Mouse (Mus musculus) heart, embryonic 15.5 days (tissue): ENCODE results near the gene Rxra. TPM values are rescaled to one million over a fixed set of nuclear protein-coding genes. Genes with fewer than 3 reads are reported as not detected.

ENCODE experiments used
- ATAC-seq: fragments of 200-750 bp; cut with Nextera tagmentation; replicated peaks from 2 replicates; pipeline ENCODE4 v1.8.0; 2017; ENCODE audit warnings: low read depth, moderate TSS enrichment; ENCODE audit not compliant: insufficient number of reproducible peaks, insufficient read depth, low FRiP score
- H3K27ac ChIP-seq: fragments of 300-500 bp; sonication (generic); 2 replicates; pipeline ENCODE4 v1.5.1; 2015; ENCODE audit warnings: mild to moderate bottlenecking, inconsistent platforms
- H3K27me3 ChIP-seq: fragments of 300-500 bp; sonication (generic); 2 replicates; pipeline ENCODE4 v1.6.1; 2015; ENCODE audit warnings: inconsistent platforms
- H3K36me3 ChIP-seq: fragments of 300-500 bp; sonication (generic); 2 replicates; pipeline ENCODE4 v1.6.1; 2015; ENCODE audit warnings: mild to moderate bottlenecking, inconsistent platforms
- H3K4me1 ChIP-seq: fragments of 300-500 bp; sonication (generic); replicated peaks from 2 replicates; pipeline ENCODE4 v1.6.1; 2015; ENCODE audit warnings: inconsistent platforms
- H3K4me2 ChIP-seq: fragments of 300-500 bp; sonication (generic); 2 replicates; pipeline ENCODE4 v1.6.1; 2015; ENCODE audit warnings: inconsistent platforms, mild to moderate bottlenecking, moderate library complexity
- H3K4me3 ChIP-seq: fragments of 300-500 bp; sonication (generic); 2 replicates; pipeline ENCODE4 v1.5.1; 2015; ENCODE audit warnings: mild to moderate bottlenecking, inconsistent platforms
- H3K9ac ChIP-seq: fragments of 300-500 bp; sonication (generic); 2 replicates; pipeline ENCODE4 v1.6.1; 2015; ENCODE audit warnings: mild to moderate bottlenecking, inconsistent platforms
- H3K9me3 ChIP-seq: fragments of 300-500 bp; sonication (generic); replicated peaks from 2 replicates; pipeline ENCODE4 v1.6.1; 2016; ENCODE audit warnings: inconsistent platforms
- WGBS: fragments of 180-500 bp; shearing (Covaris S2); methylation state at CpG from one replicate; pipeline ENCODE4 v1.1.7; 2015; ENCODE audit warnings: mixed read lengths; 5-methylcytosine and 5-hydroxymethylcytosine counted together
- polyA plus RNA-seq: library from polyadenylated mRNA; unstranded; fragments of >200 nt; fragmentation: Nextera tagmentation; extraction: Ambion mirVana; gene quantifications from 2 replicates; pipeline ENCODE4 v1.2.1, GENCODE M21; 2015

Gene Rxra
- polyA plus RNA-seq, 1 experiment from 2014 or later: 6.6 TPM

DNA sequence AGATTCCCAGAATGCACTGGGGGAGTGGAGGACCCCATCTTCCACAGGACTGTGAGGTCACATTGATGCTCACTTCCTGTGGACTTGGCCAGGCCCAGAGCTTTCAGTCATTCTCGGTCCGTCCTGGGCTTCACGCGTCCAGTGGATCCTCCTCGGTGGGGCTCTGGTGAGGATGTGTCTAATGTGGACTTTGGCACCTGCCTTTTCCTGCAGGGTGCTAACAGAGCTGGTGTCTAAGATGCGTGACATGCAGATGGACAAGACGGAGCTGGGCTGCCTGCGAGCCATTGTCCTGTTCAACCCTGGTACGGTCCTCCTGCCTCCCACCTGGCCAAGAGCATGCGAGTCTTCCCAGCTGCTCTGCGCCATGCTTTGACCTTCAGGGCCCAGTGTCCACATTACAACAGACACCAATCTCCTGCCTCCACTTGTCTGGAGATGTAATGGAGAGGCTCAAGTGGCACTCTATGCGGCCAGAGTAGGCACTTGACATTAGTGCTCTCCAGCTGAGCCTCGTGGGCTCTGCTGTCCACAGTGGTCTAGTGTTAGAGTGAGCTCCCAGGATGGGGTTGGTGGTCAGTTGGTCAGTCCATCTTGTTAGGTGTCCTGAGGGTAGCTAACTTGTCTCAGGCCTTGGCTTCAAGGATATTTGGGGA, 79.9 kb downstream of the Rxra start:
- H3K36me3 ChIP-seq: peaks cover 34% of the 10 kb centered on the region
- no peaks in the 10 kb centered on the region for H3K9me3 ChIP-seq
- H3K4me3 ChIP-seq: no peak overlapping the region
- peaks cover 61% of the 10 kb centered on the region for H3K4me1 ChIP-seq
- ATAC-seq: no peak
- H3K4me2 ChIP-seq: no peak overlapping the region
- no peak overlapping the region for H3K27ac ChIP-seq
- H3K27me3 ChIP-seq: no peaks in the 10 kb centered on the region
- 71% methylated on average over 13 of the region's 13 CpGs for WGBS
- no peak overlapping the region for H3K9ac ChIP-seq

DNA sequence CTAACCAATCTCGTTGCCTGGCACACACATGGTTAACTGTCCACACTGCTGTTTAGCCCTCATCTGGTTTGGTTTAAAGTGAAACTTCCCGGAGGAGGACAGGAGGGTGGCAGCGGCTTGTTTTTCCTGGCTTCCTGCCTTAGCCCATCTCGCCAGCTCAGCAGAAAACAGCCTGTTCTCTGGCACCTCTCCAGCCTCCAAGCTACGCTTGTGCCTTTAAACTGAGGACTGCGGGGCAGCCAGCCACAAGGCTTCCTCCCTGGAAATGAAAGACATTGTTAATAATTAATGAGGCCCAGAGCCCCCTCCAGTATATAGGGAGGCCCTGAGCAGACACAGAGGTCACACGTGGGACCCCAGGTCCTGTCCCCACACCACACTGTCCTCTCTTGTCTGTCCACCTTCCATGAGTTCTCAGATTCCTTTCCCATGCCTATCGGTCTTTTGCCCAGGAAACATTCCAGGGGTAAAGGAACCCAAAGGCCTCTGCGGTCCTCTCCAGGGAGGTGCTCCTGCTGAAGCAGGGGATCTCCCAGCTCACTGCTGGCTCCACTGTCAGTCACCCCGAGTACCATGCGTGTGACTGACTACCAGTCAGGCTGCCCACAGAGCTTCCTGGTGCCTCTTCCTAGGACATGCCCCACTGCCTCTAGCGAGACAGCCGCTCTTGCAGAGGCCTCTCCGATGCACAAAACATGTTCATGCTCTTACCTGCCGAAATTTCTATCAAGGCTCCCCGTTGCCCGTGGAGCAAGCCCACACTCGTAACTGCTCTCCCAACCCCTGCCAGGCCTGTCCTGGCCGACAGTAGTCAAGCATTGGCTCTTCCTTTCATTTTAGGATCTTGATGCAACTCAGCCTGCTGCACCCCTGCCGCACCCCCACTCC, 82.4 kb downstream of the Rxra start:
- H3K36me3 ChIP-seq: peaks cover 23% of the 10 kb centered on the region
- peak overlapping the region; percentile 88 for H3K27ac ChIP-seq
- no peak overlapping the region; the same call in 1 of the 2 replicates for H3K4me3 ChIP-seq
- 30% methylated on average over 20 of the region's 20 CpGs for WGBS
- peak; percentile 59 for ATAC-seq
- no peak overlapping the region for H3K9ac ChIP-seq
- H3K4me2 ChIP-seq: peak overlapping the region; percentile 33
- no peaks in the 10 kb centered on the region for H3K27me3 ChIP-seq
- peaks cover 55% of the 10 kb centered on the region for H3K4me1 ChIP-seq
- H3K9me3 ChIP-seq: no peaks in the 10 kb centered on the region

DNA sequence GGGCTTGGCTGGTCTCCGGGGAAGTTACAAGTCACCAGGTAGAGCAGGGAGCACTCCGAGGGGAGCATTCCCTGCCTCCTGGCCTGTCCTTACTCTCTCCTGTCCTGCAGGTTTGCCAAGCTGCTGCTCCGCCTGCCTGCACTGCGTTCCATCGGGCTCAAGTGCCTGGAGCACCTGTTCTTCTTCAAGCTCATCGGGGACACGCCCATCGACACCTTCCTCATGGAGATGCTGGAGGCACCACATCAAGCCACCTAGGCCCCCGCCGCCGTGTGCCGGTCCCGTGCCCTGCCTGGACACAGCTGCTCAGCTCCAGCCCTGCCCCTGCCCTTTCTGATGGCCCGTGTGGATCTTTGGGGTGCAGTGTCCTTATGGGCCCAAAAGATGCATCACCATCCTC, 83.2 kb downstream of the Rxra start:
- Histone ChIP-seq H3K27ac (peak overlapping the region; percentile 88), H3K9ac (no peak overlapping the region), H3K9me3 (no peaks in the 10 kb centered on the region), H3K4me1 (peaks cover 55% of the 10 kb centered on the region), H3K27me3 (no peaks in the 10 kb centered on the region), H3K4me2 (no peak overlapping the region), H3K36me3 (peaks cover 17% of the 10 kb centered on the region), H3K4me3 (no peak overlapping the region)
- ATAC-seq: no peak
- WGBS: 82% methylated on average over 14 of the region's 14 CpGs

DNA sequence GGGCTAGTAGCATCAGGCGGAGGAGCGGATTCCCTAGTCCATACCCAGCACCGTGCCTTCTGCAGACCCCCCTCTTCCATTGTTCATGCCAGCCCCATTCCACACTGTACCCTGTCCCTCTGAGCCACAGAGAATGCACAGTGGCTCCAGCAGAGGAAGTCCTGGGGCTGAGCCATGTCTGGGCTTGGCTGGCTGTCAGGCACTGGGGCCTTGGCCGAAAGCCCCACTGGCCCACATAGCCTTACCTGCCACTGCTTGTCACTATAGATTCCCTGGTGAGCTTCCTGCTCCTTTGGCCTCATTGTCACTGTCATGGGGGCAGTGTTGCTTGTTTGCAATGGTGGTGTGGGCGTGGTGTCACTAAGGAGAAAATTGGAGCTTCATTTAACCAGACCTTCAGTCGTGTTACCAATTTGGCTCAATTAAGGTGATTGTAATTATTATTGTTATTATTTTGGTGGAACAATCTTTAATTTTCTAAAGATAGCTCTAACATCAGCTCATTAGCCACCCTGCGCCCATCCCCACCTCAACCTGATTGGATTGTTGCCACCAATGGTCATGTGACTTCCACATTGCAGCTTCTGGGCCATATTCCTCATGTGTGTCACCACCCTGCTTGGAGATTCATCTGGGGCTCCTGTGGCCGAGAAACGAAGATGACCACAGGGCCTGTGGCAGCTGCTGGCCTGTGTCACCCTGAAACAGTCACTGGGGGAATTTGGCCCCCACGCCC, 85.2 kb downstream of the Rxra start:
- H3K27ac ChIP-seq: no peak overlapping the region
- H3K4me3 ChIP-seq: no peak overlapping the region
- 90% methylated on average over 10 of the region's 10 CpGs for WGBS
- H3K9me3 ChIP-seq: no peaks in the 10 kb centered on the region
- H3K27me3 ChIP-seq: no peaks in the 10 kb centered on the region
- peaks cover 48% of the 10 kb centered on the region for H3K4me1 ChIP-seq
- H3K4me2 ChIP-seq: no peak overlapping the region
- H3K36me3 ChIP-seq: peaks cover 11% of the 10 kb centered on the region
- H3K9ac ChIP-seq: no peak overlapping the region
- no peak for ATAC-seq

DNA sequence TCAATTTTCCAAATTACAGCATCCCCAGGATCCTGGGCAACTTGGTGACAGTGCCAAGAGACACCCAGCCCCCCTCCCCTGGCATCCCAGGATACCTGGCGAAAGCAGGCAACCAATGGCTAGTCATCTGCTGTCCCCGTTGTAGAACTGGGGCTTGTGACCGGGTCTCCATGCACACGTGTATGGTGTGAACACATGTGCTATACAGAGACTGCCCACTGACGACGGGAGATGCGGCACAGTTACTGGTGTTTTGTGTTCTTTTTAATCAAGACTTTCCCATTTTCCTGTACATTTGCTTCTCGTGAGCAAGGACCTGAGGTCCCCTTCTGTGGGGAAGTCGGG, 85.7 kb downstream of the Rxra start:
- H3K27ac ChIP-seq: no peak overlapping the region
- H3K4me3 ChIP-seq: no peak overlapping the region
- peaks cover 43% of the 10 kb centered on the region for H3K4me1 ChIP-seq
- no peaks in the 10 kb centered on the region for H3K9me3 ChIP-seq
- H3K9ac ChIP-seq: no peak overlapping the region
- peaks cover 11% of the 10 kb centered on the region for H3K36me3 ChIP-seq
- 84% methylated on average over 9 of the region's 9 CpGs for WGBS
- H3K4me2 ChIP-seq: no peak overlapping the region
- no peak for ATAC-seq
- H3K27me3 ChIP-seq: no peaks in the 10 kb centered on the region

DNA sequence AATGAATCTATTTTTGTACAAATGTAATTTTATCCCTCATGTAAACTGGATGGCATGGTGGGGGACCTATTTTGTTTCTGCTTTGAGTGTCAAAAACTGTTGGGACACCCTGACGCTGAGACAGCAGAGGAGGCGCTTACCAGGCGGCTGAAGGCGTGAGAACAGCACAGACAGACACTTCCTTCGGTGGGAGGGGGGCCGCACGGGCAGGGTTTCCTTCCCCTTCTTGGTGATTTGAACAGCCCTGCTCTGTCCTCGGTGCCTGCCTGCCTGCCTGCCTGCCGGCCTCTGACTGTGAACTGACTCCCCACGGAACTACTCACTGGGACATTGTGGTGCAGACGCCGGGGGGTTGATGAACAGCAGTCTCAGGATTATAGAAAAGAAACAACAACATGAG, 86.3 kb downstream of the Rxra start:
- no peaks in the 10 kb centered on the region for H3K27me3 ChIP-seq
- H3K4me3 ChIP-seq: no peak overlapping the region
- H3K9me3 ChIP-seq: no peaks in the 10 kb centered on the region
- no peak for ATAC-seq
- WGBS: 42% methylated on average over 12 of the region's 12 CpGs
- no peak overlapping the region for H3K4me2 ChIP-seq
- H3K36me3 ChIP-seq: peaks cover 11% of the 10 kb centered on the region
- peaks cover 37% of the 10 kb centered on the region for H3K4me1 ChIP-seq
- no peak overlapping the region for H3K9ac ChIP-seq
- H3K27ac ChIP-seq: no peak overlapping the region

DNA sequence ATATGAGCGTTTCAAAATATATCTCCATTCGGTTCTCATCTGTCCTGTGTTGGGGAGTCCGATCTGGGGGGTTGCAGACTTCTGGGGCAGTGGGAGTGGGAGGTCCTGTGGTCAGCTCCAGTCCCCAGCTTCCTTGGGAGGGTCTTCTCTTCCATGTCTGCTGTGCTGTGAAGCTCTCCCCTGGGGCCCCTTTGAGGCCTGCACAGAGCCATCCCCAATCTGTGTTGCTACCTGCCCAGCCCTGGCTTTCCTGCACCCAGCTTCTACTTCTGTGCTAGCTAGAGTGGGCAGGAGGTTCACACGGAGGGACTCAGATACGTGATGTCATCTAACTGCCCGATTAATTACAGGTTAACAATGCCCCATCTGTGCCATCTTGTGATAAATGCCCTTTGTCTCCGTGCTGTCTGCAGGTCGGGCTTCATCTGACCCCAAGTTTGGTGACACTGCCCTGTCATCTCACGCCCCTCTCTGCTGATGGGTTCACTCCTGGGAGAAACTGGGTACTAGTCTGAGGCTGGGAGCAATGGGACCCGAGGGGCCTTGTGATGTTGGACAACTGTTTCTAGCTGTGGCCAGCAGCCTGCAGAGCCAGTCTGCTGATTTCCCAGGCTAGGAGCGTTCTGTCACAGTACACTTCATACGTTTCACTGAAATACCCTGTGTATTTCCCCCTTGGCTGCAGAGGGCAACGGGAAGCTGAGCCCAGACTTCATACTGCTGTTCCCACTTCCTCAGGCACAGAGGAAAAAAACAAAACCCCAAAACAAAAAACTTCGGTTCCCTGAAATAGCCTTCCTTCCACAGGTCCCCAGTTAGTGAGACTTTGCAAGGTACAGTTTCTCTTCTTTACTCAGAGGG, 86.9 kb downstream of the Rxra start:
- WGBS: 75% methylated on average over 14 of the region's 14 CpGs
- no peak overlapping the region for H3K4me3 ChIP-seq
- peaks cover 11% of the 10 kb centered on the region for H3K36me3 ChIP-seq
- no peak overlapping the region for H3K27ac ChIP-seq
- H3K4me2 ChIP-seq: no peak overlapping the region
- no peak for ATAC-seq
- no peaks in the 10 kb centered on the region for H3K9me3 ChIP-seq
- no peak overlapping the region for H3K9ac ChIP-seq
- H3K27me3 ChIP-seq: no peaks in the 10 kb centered on the region
- peaks cover 31% of the 10 kb centered on the region for H3K4me1 ChIP-seq

DNA sequence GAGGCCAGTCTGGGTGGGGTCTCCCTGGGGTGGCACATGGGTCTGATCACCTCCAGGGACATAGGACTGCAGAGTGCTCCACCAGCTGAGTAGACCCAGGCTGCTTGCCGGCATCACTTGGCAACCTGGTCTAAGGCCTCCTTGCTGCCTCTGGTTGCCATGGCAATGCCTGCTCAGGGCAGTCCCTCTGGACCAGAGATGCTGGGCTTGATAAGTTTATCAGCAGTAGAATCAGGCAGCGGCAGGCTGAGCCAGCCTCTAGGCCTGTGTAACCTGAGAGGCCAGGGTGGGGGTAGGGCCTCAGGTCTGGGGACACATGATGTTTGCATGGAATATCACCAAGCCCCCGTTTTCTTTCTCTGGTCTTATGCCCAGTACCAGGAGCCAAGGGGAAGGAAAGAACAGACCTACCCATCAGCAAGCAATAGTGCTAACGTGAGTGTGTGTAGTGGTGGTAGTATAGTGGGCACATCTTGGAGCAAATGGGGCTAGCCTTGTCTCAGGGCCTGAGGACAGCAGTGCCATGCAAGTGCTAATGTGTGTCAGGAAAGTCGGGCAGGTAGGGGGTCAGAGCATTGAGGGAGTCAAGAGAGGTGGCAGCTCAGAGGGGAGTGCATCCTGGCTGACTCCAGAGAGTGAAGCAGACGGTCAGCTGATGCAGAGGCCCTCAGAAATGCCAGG, 88.2 kb downstream of the Rxra start:
- Histone ChIP-seq H3K9ac (no peak overlapping the region), H3K4me2 (no peak overlapping the region), H3K4me3 (no peak overlapping the region), H3K27ac (no peak overlapping the region), H3K9me3 (no peaks in the 10 kb centered on the region), H3K27me3 (no peaks in the 10 kb centered on the region), H3K4me1 (peaks cover 19% of the 10 kb centered on the region), H3K36me3 (peaks cover 10% of the 10 kb centered on the region)
- no peak for ATAC-seq
- 26% methylated on average over 6 of the region's 6 CpGs for WGBS

DNA sequence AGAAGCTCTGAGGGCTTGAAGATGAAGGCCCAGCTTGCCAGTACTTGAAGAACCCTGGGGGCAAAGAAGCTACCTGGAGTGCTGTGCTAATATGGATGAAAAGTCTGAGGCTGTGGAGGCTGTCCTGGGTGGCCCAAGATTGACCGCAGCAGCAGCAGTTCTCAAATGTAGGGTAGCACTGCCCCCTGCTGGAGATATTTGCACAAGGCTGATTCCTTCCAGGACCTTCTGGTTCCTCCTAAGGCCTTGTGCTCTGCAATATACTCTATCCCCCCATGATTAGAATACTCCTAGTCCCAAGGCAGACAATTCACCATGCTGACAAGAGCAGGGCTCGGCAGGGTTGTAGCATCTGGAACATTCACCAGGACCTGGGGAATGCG, 88.7 kb downstream of the Rxra start:
- Histone ChIP-seq H3K36me3 (peaks cover 5% of the 10 kb centered on the region), H3K27ac (no peak overlapping the region), H3K4me1 (peaks cover 13% of the 10 kb centered on the region), H3K9ac (no peak overlapping the region), H3K27me3 (no peaks in the 10 kb centered on the region), H3K9me3 (no peaks in the 10 kb centered on the region), H3K4me2 (no peak overlapping the region), H3K4me3 (no peak overlapping the region)
- ATAC-seq: peak; percentile 51; the same call in 1 of the 2 replicates
- WGBS: 22% methylated on average over 3 of the region's 3 CpGs

DNA sequence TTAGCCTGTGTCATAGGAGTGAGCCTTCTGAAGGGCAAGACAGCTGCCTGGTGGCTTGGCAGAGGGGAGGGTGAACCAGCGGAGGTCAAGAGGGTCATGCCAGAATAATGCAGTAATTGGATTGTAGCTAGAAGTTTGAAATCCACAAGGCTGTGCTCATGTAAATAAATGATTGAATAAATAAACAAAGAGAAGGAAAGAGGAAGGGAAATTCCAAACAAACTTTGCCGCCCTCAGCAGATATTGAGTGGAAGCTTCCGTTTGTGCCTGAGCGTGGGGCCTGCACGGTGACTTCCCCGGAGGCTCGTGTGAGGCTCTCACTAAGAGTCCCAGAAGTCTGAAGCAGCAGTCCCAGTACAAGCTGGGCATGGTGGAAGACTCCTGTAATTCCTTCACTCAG, 91.5 kb downstream of the Rxra start:
- H3K9me3 ChIP-seq: no peaks in the 10 kb centered on the region
- 39% methylated on average over 7 of the region's 7 CpGs for WGBS
- H3K4me2 ChIP-seq: no peak overlapping the region
- no peak overlapping the region for H3K4me3 ChIP-seq
- H3K9ac ChIP-seq: no peak overlapping the region
- no peak overlapping the region for H3K27ac ChIP-seq
- no peaks in the 10 kb centered on the region for H3K36me3 ChIP-seq
- no peak for ATAC-seq
- no peaks in the 10 kb centered on the region for H3K27me3 ChIP-seq
- H3K4me1 ChIP-seq: peaks cover 9% of the 10 kb centered on the region; the same call in 1 of the 2 replicates
